Mouse (Mus musculus) liver, postnatal 0 days (tissue): ENCODE results near the gene Ptpa. TPM values are rescaled to one million over a fixed set of nuclear protein-coding genes. Genes with fewer than 3 reads are reported as not detected.
A peak's percentile ranks its signal among the peaks of the same experiment; 100 is the strongest.

Experiments used
- ATAC-seq: fragments of 200-750 bp; cut with Nextera tagmentation; 2 replicates; pipeline ENCODE4 v1.8.0; 2017; ENCODE audit warnings: mild to moderate bottlenecking, moderate library complexity
- DNase-seq: peaks from one replicate; pipeline ENCODE4 v3.0.0-alpha.2; 2016
- H3K27ac ChIP-seq: fragments of 300-500 bp; sonication (generic); 2 replicates; pipeline ENCODE4 v1.5.1; 2014; ENCODE audit warnings: antibody characterized with exemption, moderate library complexity, mild to moderate bottlenecking, low read depth
- H3K27me3 ChIP-seq: fragments of 300-500 bp; sonication (generic); 2 replicates; pipeline ENCODE4 v1.6.1; 2014; ENCODE audit warnings: low read length, control low read depth, mixed read lengths; ENCODE audit not compliant: insufficient read depth
- H3K36me3 ChIP-seq: fragments of 300-500 bp; sonication (generic); replicated peaks from 2 replicates; pipeline ENCODE4 v1.6.1; 2014; ENCODE audit warnings: mild to moderate bottlenecking, control low read depth, low read length, moderate library complexity, mixed read lengths; ENCODE audit not compliant: insufficient read depth
- H3K4me1 ChIP-seq: fragments of 300-500 bp; sonication (generic); 2 replicates; pipeline ENCODE4 v1.6.1; 2014; ENCODE audit warnings: antibody characterized with exemption, mild to moderate bottlenecking, control low read depth; ENCODE audit not compliant: insufficient read depth
- H3K4me2 ChIP-seq: fragments of 300-500 bp; sonication (generic); 2 replicates; pipeline ENCODE4 v1.6.1; 2014; ENCODE audit warnings: low read depth, mild to moderate bottlenecking, low read length, moderate library complexity, mixed read lengths
- H3K4me3 ChIP-seq: fragments of 300-500 bp; sonication (generic); 2 replicates; pipeline ENCODE4 v1.5.1; 2014; ENCODE audit warnings: low read depth, low read length
- H3K9ac ChIP-seq: fragments of 300-500 bp; sonication (generic); replicated peaks from 2 replicates; pipeline ENCODE4 v1.6.1; 2014; ENCODE audit warnings: mild to moderate bottlenecking, moderate library complexity
- H3K9me3 ChIP-seq: fragments of 300-500 bp; sonication (generic); 2 replicates; pipeline ENCODE4 v1.6.1; 2016; ENCODE audit warnings: mild to moderate bottlenecking, control low read depth, low read length, mixed read lengths
- CTCF ChIP-seq: sonication (generic); IDR thresholded peaks from 2 replicates; pipeline ENCODE4 v1.5.1; 2016; ENCODE audit warnings: antibody characterized with exemption, low read depth
- EP300 ChIP-seq: IDR thresholded peaks from 2 replicates; pipeline ENCODE4 v1.6.1; 2016; ENCODE audit warnings: antibody characterized with exemption, low read depth, mild to moderate bottlenecking
- WGBS: fragments of 180-500 bp; shearing (Covaris S2); extraction: QIAGEN DNeasy Blood & Tissue Kit; methylation state at CpG from one replicate; pipeline ENCODE4 v1.1.7; 2014; ENCODE audit not compliant: insufficient replicate concordance; 5-methylcytosine and 5-hydroxymethylcytosine counted together
- polyA plus RNA-seq: library from polyadenylated mRNA; unstranded; fragments of >200 nt; fragmentation: Nextera tagmentation; extraction: Ambion mirVana; gene quantifications from 2 replicates; pipeline ENCODE4 v1.2.1, GENCODE M21; 2015

Ptpa gene
- polyA plus RNA-seq, 1 experiment from 2014 or later = 76.8 TPM

GRCm38 (mm10) chr2:30407221-30407620, 8.6 kb upstream of the Ptpa start:
- Histone ChIP-seq H3K4me1 (peaks cover 10% of the 10 kb centered on the region), H3K36me3 (peaks cover 77% of the 10 kb centered on the region), H3K27me3 (no peaks in the 10 kb centered on the region), H3K4me2 (no peak overlapping the region), H3K9ac (no peak overlapping the region), H3K4me3 (no peak overlapping the region), H3K27ac (no peak overlapping the region), H3K9me3 (no peaks in the 10 kb centered on the region)
- 71% methylated on average over 2 of the region's 2 CpGs for WGBS
- TF ChIP-seq EP300 = no peak
- TF ChIP-seq CTCF = no peak
- DNase-seq (no peak), ATAC-seq (no peak)

DNA sequence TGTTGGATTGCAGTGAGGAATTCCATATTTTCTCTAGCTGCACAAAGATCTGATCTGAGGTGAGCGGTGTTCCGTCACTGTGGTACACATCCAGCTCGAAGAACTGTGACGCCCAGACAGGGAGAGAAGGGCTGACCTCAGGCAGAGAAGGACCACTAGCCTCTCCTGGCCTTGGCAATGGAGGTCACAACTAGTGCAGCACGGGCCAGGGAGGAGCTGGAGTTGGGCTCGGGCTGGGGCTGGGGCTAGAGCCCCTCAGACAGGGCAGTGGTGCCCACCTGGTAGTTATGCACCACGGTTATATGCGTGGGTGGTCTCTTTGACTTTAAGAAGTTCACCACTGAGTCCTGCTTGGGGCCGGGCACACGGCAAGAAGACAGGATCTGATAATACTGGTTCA, 8.1 kb upstream of the Ptpa start:
- Histone ChIP-seq H3K4me2 (no peak overlapping the region), H3K36me3 (peaks cover 77% of the 10 kb centered on the region), H3K27me3 (no peaks in the 10 kb centered on the region), H3K9ac (no peak overlapping the region), H3K27ac (no peak overlapping the region), H3K9me3 (no peaks in the 10 kb centered on the region), H3K4me3 (no peak overlapping the region), H3K4me1 (peaks cover 13% of the 10 kb centered on the region)
- WGBS = 83% methylated on average over 10 of the region's 10 CpGs
- no peak for ATAC-seq
- DNase-seq = no peak
- TF ChIP-seq EP300 (no peak), CTCF (no peak)

- DNase-seq (no peak), ATAC-seq (no peak)
- H3K27ac ChIP-seq = no peak overlapping the region
- H3K36me3 ChIP-seq = peaks cover 71% of the 10 kb centered on the region
- H3K9ac ChIP-seq = peak overlapping the region; percentile 34
- no peaks in the 10 kb centered on the region for H3K9me3 ChIP-seq
- peaks cover 19% of the 10 kb centered on the region for H3K4me1 ChIP-seq
- TF ChIP-seq EP300 (no peak), CTCF (no peak)
- H3K4me3 ChIP-seq = no peak overlapping the region
- 75% methylated on average over 8 of the region's 8 CpGs for WGBS
- no peak overlapping the region for H3K4me2 ChIP-seq
- H3K27me3 ChIP-seq = no peaks in the 10 kb centered on the region
Measured at GRCm38 (mm10) chr2:30408452-30409100, 7.3 kb upstream of the Ptpa start.

- 85% methylated on average over 5 of the region's 5 CpGs for WGBS
- DNase-seq (peak; percentile 47), ATAC-seq (peak; percentile 83)
- Histone ChIP-seq H3K4me1 (peaks cover 30% of the 10 kb centered on the region), H3K36me3 (peaks cover 64% of the 10 kb centered on the region), H3K27ac (peak overlapping the region; percentile 57), H3K4me3 (no peak overlapping the region), H3K9me3 (no peaks in the 10 kb centered on the region), H3K27me3 (no peaks in the 10 kb centered on the region), H3K9ac (no peak overlapping the region), H3K4me2 (no peak overlapping the region)
- peak; percentile 64; the same call in 1 of the 2 replicates for TF ChIP-seq EP300
- TF ChIP-seq CTCF = no peak
Measured at GRCm38 (mm10) chr2:30409454-30410176, 6.2 kb upstream of the Ptpa start.

DNA sequence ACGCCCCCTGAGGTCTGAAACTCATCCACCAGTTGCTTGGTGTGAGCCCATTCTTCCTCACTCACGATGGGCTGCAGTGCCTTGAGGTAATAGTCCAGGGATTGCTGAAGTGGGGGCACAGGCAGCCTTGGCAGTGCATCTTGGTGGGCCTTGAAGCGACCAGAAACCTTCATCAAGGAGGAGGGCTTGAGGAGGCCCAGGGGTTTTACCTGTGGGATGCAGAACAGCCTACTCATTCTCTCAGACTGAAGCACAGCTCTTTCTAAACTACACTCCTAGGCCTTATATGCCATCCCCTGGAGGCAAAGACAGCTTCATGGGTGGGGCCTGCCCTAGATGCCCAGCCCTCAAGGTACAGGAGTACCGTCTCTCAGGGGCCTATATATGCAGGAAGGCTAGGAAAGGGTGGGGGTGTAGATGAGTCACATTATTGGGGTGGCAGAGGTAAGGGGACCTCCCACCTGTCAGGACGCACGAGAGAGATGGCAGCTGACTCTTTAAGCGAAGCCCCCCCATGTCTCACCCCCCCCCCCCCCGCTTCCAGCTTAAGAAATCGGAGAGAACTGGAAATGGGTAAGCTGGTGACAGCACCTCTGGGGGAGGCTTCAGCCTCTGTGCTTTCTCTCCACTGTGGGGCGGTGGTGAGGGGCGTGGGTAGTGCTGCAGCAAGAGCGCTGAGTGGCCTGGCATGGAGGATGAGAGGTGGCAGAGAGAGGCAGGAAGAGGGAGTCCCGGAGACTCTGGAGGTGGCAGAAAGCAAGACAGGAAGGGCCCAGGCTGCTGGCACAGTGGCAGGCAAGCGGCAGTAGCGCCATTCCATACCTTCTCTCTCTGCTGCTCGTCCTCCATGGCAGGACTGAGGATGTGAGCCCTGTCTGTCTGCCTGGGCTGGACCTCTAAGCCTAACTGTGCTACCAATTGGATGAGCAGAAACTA, 2.5 kb upstream of the Ptpa start:
- peak overlapping the region; percentile 98 for H3K9ac ChIP-seq
- H3K27ac ChIP-seq = peak overlapping the region; percentile 98
- H3K9me3 ChIP-seq = no peaks in the 10 kb centered on the region
- no peak for DNase-seq
- WGBS = 77% methylated on average over 16 of the region's 16 CpGs
- TF ChIP-seq EP300 = no peak
- no peak for TF ChIP-seq CTCF
- ATAC-seq = no peak
- peak overlapping the region; percentile 88 for H3K4me2 ChIP-seq
- peaks cover 43% of the 10 kb centered on the region for H3K4me1 ChIP-seq
- no peaks in the 10 kb centered on the region for H3K27me3 ChIP-seq
- H3K4me3 ChIP-seq = peak overlapping the region; percentile 98
- H3K36me3 ChIP-seq = peaks cover 35% of the 10 kb centered on the region

- H3K27me3 ChIP-seq = no peaks in the 10 kb centered on the region
- H3K27ac ChIP-seq = peak overlapping the region; percentile 98
- WGBS = 70% methylated on average over 4 of the region's 4 CpGs
- H3K36me3 ChIP-seq = peaks cover 30% of the 10 kb centered on the region
- H3K4me3 ChIP-seq = peak overlapping the region; percentile 98
- DNase-seq = peak; percentile 70
- H3K4me2 ChIP-seq = peak overlapping the region; percentile 88
- H3K9me3 ChIP-seq = no peaks in the 10 kb centered on the region
- H3K4me1 ChIP-seq = peaks cover 45% of the 10 kb centered on the region
- H3K9ac ChIP-seq = peak overlapping the region; percentile 98
- ATAC-seq = peak; percentile 9; the same call in 1 of the 2 replicates
- no peak for TF ChIP-seq CTCF
- TF ChIP-seq EP300 = no peak
Measured at GRCm38 (mm10) chr2:30414101-30414500, 1.7 kb upstream of the Ptpa start.
